ENCODE assay signal across 8 mouse cellular contexts in the genomic region with DNA sequence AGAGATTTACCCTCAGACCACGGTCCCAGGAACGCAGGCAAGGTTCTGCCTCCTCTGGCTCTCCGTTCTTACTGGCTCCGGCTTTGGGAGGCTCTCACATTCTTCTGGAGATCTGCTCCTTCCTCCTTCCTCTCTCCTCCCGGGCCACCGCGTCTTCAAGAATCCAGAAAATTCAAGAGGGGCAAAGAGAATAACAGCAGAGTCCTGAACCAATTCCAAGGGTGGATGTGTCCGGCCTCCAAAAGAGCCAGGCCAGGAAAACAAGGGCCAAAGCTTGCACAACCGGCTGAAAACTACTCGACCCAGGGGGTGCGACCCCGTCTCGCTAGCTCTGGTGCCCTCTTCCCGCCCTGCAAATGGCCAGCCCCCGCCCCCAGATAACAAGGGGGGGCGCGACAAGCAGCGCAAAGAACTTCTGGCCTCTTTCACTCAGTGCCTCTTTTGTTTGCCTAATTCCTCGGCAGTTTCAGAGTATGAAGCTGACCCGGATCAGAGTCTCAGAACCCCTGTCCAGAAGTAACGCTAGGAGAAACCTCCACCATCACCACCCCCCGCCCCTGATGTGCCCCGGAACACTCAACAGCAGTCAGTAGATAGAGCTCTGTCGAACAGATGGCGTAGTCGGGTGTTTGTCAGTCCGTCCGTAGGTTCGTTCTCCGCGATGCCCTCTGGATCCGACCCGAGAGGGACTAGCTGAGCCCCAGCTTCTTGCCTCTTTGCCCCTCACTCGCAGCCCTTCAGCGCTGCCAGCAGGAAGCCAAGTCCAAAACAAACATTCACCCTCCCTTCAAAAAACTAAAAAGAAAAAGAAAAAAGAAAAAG. TPM values are rescaled to one million over a fixed set of nuclear protein-coding genes. Genes with fewer than 3 reads are reported as not detected.
A peak's percentile ranks its signal among the peaks of the same experiment; 100 is the strongest.
DNase-seq lines count a peak whose midpoint lies in the region; ATAC-seq lines count a peak whose summit lies in the region.

No protein-coding gene starts in this region.

- no peaks in the 10 kb centered on the region for H3K9me3 ChIP-seq in heart, embryonic 11.5 days (replicated peaks; ENCODE audit: control insufficient read depth, low read length)
- H3K9me3 ChIP-seq in kidney, embryonic 14.5 days (ENCODE audit: control insufficient read depth, low read length): no peaks in the 10 kb centered on the region

- H3K4me1 ChIP-seq in heart, embryonic 11.5 days (ENCODE audit: control insufficient read depth, insufficient read depth, low read length): peaks cover 39% of the 10 kb centered on the region
- peaks cover 40% of the 10 kb centered on the region for H3K4me1 ChIP-seq in kidney, embryonic 14.5 days (ENCODE audit: control insufficient read depth, insufficient read depth, low read length)

- ATAC-seq in heart, embryonic 11.5 days (replicated peaks; ENCODE audit: insufficient number of reproducible peaks, low FRiP score, low TSS enrichment): no peak
- peak; percentile 33 for ATAC-seq in kidney, embryonic 14.5 days (ENCODE audit: low FRiP score, low TSS enrichment)

- DNase-seq in adrenal gland, adult (ENCODE audit: inconsistent age in 2 of 2, low spot score in 1 of 2): peak; percentile 65 to 85
- no peak for DNase-seq in adrenal gland, postnatal 4 days (ENCODE audit: low spot score in 2 of 2)
- peak; percentile 64 for DNase-seq in embryo, embryonic 10 days (ENCODE audit: low spot score)
- DNase-seq in lung, postnatal 10 days: peak; percentile 74
- peak; percentile 74 for DNase-seq in retina, postnatal 1 day
- DNase-seq in frontal cortex, postnatal 10 days (ENCODE audit: low spot score in 2 of 2): no peak

- under 1% methylated on average over 35 of the region's 35 CpGs for WGBS in heart, embryonic 11.5 days (ENCODE audit: insufficient replicate concordance)
- WGBS in kidney, embryonic 14.5 days: under 1% methylated on average over 35 of the region's 35 CpGs

- H3K36me3 ChIP-seq in heart, embryonic 11.5 days (ENCODE audit: control insufficient read depth, insufficient read depth, low read length): peaks cover 5% of the 10 kb centered on the region; the same call in 1 of the 2 replicates
- H3K36me3 ChIP-seq in kidney, embryonic 14.5 days (ENCODE audit: control insufficient read depth, insufficient read depth, low read length): peaks cover 7% of the 10 kb centered on the region; the same call in 1 of the 2 replicates

- H3K4me3 ChIP-seq in heart, embryonic 11.5 days (ENCODE audit: low read depth, low read length): peak overlapping the region; percentile 67
- H3K4me3 ChIP-seq in kidney, embryonic 14.5 days (ENCODE audit: low read length): peak overlapping the region; percentile 44

- peak overlapping the region; percentile 96 for H3K27ac ChIP-seq in heart, embryonic 11.5 days (ENCODE audit: low read depth, low read length)
- H3K27ac ChIP-seq in kidney, embryonic 14.5 days (ENCODE audit: low read depth, low read length): peak overlapping the region; percentile 87

- no peaks in the 10 kb centered on the region for H3K27me3 ChIP-seq in heart, embryonic 11.5 days (ENCODE audit: control insufficient read depth, insufficient read depth, low read length)
- H3K27me3 ChIP-seq in kidney, embryonic 14.5 days (ENCODE audit: control insufficient read depth, insufficient read depth, low read length): no peaks in the 10 kb centered on the region

- peak overlapping the region; percentile 77 for H3K4me2 ChIP-seq in heart, embryonic 11.5 days
- H3K4me2 ChIP-seq in kidney, embryonic 14.5 days (replicated peaks; ENCODE audit: low read depth, low read length): peak overlapping the region; percentile 71

- H3K9ac ChIP-seq in heart, embryonic 11.5 days (ENCODE audit: low read depth, low read length): peak overlapping the region; percentile 89
- peak overlapping the region; percentile 64 for H3K9ac ChIP-seq in kidney, embryonic 14.5 days (ENCODE audit: low read depth, low read length)

RNA-seq across cellular contexts. Expression of gene Snx33, which starts 0.8 kb away (rescaled TPM):
- 10 to 100 TPM; 28.4 to 30.7 TPM for total RNA-seq in adrenal gland, postnatal 4 days (2021)
- 4.5 and 5.2 TPM in 2 replicates for polyA plus RNA-seq in heart, embryonic 11.5 days (2014; fragmentation: Nextera tagmentation; extraction: Ambion mirVana)
- polyA plus RNA-seq in kidney, embryonic 14.5 days (2014; fragmentation: Nextera tagmentation; extraction: Ambion mirVana): 4.1 and 8.3 TPM in 2 replicates

RNA-seq across cellular contexts. Expression of gene Imp3, which starts 9.9 kb away (rescaled TPM):
- total RNA-seq in adrenal gland, postnatal 4 days (2021): 10 to 100 TPM; 87.2 to 87.5 TPM
- 65.6 and 66.0 TPM in 2 replicates for polyA plus RNA-seq in heart, embryonic 11.5 days (2014; fragmentation: Nextera tagmentation; extraction: Ambion mirVana)
- polyA plus RNA-seq in kidney, embryonic 14.5 days (2014; fragmentation: Nextera tagmentation; extraction: Ambion mirVana): 98.4 and 111 TPM in 2 replicates

RNA-seq across cellular contexts. Expression of gene Snupn, which starts 23.3 kb away (rescaled TPM):
- 10 to 100 TPM; 13.3 to 14.2 TPM for total RNA-seq in adrenal gland, postnatal 4 days (2021)
- polyA plus RNA-seq in heart, embryonic 11.5 days (2014; fragmentation: Nextera tagmentation; extraction: Ambion mirVana): 19.0 and 21.6 TPM in 2 replicates
- 24.3 and 27.7 TPM in 2 replicates for polyA plus RNA-seq in kidney, embryonic 14.5 days (2014; fragmentation: Nextera tagmentation; extraction: Ambion mirVana)

Comparison
In these comparisons a context has a peak if more than half of its experiments do, and no peak if none do; other contexts are left out.
1. DNase-seq: peak in adrenal gland, adult (2 of 2), embryo, embryonic 10 days (single experiment), lung, postnatal 10 days (single experiment) and retina, postnatal 1 day (single experiment); none in adrenal gland, postnatal 4 days (0 of 2) and frontal cortex, postnatal 10 days (0 of 2).